Mouse (Mus musculus): ENCODE results near the gene Rfc1. TPM values are rescaled to one million over a fixed set of nuclear protein-coding genes. Genes with fewer than 3 reads are reported as not detected.

Gene Rfc1
- total RNA-seq (2022): 10 to 100 TPM; 28.2 to 40.0 (median 37.1) TPM

GRCm38 (mm10) chr5:65335298-65336074 lies at the start of gene Rfc1:
Gene Rfc1 (minus strand): TSS chr5:65335670.
- DNase-seq (ENCODE audit: low spot score): peak; percentile 79

GRCm38 (mm10) chr5:65374746-65375145 lies 39.3 kb upstream of the Rfc1 start:
- DNase-seq (ENCODE audit: low spot score): no peak

GRCm38 (mm10) chr5:65371551-65371950 lies 36.1 kb upstream of the Rfc1 start:
- DNase-seq (ENCODE audit: low spot score): no peak

GRCm38 (mm10) chr5:65367837-65368236 lies 32.4 kb upstream of the Rfc1 start:
- no peak for DNase-seq (ENCODE audit: low spot score)

DNA sequence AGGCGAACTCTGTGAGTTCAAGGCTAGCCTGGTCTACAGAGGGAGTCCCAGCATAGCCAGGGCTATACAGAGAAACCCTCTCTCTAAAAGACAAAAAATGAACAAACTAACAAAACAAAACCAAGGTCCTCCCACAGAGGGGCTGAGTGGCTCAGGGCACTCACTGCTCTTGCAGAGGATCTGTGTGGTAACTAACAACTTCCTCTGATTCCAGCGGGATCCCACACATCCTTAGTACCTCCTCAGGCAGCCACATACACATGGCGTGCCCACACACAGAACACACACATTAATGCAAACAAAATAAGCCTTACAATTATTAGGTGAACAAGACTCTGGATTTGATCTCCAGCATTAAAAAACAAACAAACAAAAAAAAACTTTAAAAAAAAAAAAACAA lies 22.3 kb upstream of the Rfc1 start:
- no peak for DNase-seq (ENCODE audit: low spot score)

DNA sequence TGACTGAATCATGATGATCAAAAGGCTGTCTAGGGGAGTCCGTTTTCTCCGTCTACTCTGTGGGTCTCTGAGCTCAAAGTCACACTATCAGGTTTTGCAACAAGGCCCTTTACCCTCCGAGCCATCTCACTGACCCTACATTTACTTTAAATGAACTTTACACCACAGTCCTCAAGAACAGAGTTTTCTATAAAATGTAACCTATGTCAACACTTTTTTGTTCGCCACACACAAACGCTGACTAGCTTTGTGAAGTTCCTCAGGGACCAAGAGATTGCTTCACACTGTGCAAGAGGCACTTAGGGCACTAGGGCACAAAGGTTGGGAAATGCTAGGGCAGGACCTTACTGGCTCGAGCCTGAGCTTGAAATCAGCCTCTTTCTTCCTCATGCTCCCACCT lies 21.4 kb upstream of the Rfc1 start:
- DNase-seq (ENCODE audit: low spot score): no peak

DNA sequence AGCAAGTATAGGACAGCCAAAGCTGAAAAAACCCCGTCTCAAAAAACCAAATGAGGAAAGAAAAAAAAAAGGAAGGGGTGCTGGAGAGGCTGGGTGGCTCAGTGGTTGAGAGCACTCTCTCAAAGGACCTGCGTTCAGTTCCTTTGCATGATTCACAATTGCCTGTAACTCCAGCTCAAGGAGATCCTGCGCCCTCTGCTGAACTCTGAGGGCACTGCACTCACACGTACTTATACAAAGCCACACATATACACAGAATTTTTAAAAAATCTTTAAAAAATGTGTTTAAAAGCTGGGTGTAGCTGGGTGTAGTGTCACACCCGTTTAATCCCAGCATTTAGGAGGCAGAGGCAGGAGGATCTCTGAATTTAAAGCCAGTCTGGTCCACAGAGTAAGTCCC lies 19.5 kb upstream of the Rfc1 start:
- DNase-seq (ENCODE audit: low spot score): no peak

GRCm38 (mm10) chr5:65354097-65354496 lies 18.6 kb upstream of the Rfc1 start:
- no peak for DNase-seq (ENCODE audit: low spot score)

GRCm38 (mm10) chr5:65350508-65350907 lies 15.0 kb upstream of the Rfc1 start:
- DNase-seq (ENCODE audit: low spot score): no peak

GRCm38 (mm10) chr5:65348168-65348567 lies 12.7 kb upstream of the Rfc1 start, which contains the start of gene Klb:
Gene Klb (plus strand): TSS chr5:65348314.
- DNase-seq (ENCODE audit: low spot score): no peak

- DNase-seq (ENCODE audit: low spot score): no peak
These were observed 4.7 kb upstream of the Rfc1 start for GRCm38 (mm10) chr5:65340167-65340566.

- no peak for DNase-seq (ENCODE audit: low spot score)
These were observed 2.9 kb upstream of the Rfc1 start for GRCm38 (mm10) chr5:65338394-65338793.

GRCm38 (mm10) chr5:65336075-65336355 lies 545 bp upstream of the Rfc1 start:
- DNase-seq (ENCODE audit: low spot score): no peak

DNA sequence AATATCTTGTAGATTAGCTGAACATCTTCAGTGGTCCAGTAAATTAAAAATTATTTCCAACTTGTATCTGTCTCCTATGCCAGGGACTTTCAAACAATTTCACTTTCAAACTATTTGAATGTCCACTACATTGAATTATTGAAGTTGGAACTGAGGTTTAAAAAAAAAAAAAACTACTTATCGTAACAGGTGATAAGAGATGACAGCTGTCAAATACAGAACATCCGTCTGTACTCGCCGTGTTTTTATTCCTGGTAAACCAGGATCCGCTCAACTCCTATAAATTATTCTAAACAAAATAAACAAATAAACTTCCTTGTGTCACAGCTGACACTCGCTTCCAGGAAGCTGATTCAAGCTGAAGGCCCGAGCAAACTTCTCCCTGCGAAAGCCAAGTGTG lies 682 bp downstream of the Rfc1 start:
- DNase-seq (ENCODE audit: low spot score): no peak

GRCm38 (mm10) chr5:65329971-65330370 lies 5.5 kb downstream of the Rfc1 start:
- DNase-seq (ENCODE audit: low spot score): no peak

DNA sequence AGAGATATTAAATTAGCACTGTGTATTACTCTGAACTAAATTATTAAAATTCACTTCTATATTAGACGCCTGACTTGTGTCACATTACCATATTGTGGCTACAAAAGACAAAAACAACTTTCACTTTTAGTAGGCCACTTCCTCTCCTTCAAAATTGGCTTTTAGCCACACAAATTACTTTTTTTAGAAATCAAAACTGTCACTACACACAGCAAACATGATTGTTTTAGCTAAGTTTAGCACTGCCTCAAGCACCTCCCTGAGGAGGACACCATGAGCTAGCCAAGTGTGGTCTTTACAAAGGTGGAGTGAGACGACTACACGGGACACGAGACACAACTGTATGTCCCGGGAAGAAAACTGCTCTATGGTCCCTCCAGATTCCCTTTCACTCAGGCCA lies 9.3 kb downstream of the Rfc1 start:
- peak; percentile 79 for DNase-seq (ENCODE audit: low spot score)

GRCm38 (mm10) chr5:65324758-65325355 lies 10.6 kb downstream of the Rfc1 start:
- DNase-seq (ENCODE audit: low spot score): no peak

DNA sequence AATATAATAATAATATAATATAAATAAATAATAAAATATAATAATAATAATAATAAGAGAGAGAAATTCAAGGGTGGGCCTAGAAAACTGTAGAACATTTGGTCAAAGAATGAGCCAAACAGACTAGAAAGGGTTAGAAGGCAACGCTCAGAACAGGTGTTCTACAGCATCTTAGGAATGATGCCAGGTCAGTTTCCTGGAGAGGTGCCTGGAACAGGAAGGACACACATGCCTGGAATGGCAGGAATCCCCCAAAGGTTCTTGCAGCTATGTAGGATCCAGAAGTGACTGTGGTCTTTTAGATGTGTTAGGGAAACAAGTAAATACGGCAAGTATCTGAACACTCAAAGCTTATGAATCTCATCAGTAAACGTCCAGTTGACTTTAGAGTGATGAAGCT lies 11.2 kb downstream of the Rfc1 start:
- no peak for DNase-seq (ENCODE audit: low spot score)

GRCm38 (mm10) chr5:65322165-65322564 lies 13.3 kb downstream of the Rfc1 start:
- DNase-seq (ENCODE audit: low spot score): no peak

DNA sequence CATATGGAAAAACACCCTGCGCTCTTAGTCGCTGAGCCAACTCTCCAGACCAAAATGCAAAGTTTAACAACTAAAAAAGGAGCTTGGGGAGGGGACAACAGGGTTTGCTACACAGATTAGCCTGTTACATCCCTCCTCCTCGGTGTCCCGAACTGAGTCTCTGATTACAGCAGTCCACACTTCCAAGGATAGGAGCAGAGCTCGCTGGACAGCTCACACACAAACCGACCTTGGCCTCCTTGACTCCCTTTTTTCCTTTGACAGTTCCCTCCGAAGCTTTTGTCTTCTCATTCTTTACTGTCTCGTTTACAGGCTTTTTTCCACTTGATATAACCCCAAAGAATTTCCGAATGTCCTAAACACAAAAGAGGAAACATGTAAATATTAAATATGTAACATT lies 16.3 kb downstream of the Rfc1 start:
- DNase-seq (ENCODE audit: low spot score): no peak

DNA sequence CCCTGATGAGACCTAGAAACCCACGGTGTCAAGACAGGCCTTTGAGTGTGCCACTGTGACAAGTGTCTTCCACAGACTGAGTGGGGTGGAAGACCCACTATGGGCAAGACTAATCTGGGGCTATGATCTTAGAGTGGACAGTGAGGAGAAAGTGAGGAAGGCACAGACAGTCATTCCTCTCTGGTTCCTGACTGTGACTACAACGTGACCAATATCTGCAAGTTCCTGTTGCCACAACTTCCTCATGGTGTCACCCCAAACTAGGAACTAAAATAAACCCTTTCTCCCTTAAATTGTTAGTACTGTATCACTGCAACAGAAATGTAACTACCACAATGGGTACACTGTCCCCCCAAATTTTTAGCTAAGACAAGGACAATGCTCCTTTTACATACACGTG lies 26.6 kb downstream of the Rfc1 start:
- no peak for DNase-seq (ENCODE audit: low spot score)

DNA sequence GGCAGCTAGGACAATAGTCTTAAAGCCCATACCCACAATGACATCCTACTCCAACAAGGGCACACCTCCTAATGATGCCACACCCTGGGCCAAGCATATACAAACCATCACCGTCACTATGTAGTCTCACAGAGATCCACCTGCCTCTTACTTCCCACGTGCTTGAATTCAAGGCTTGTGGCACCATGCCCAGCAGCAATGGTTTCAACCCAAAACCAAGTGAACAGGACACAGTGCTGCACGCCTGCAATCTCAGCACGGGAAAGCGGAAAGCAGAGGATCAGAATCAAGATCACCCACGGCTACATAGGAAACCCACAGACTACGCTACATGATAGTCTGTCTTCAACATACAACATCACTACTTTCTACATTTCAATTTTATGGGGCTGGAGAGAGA lies 27.3 kb downstream of the Rfc1 start:
- no peak for DNase-seq (ENCODE audit: low spot score)

GRCm38 (mm10) chr5:65305516-65305915 lies 30.0 kb downstream of the Rfc1 start:
- no peak for DNase-seq (ENCODE audit: low spot score)

GRCm38 (mm10) chr5:65300121-65300520 lies 35.3 kb downstream of the Rfc1 start:
- no peak for DNase-seq (ENCODE audit: low spot score)
